Mouse (Mus musculus): Measurements from ENCODE around the gene Lonrf2.

DNA sequence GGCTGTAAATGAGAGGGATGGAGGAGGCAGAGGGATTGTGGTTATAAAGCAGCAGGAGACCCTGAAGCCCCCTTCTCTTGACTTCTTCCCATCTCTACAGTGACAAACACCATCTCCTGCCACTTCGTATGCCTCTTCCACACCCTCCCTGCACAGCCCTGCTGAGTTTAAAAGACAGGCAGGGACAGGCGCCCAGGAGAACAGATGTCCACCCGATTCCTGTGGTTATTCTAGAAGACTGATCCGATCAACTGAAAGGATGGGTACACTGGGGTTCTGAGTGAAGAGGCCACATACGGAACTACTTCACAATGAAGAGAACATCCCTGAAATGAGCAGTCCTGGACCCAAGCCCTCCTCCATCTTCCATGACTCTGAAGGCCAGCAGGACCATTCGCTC lies 35.3 kb upstream of the Lonrf2 start:
- no peak for TF ChIP-seq POLR2A (IDR thresholded peaks at IDR 0.05; ENCODE audit: insufficient read length, low read depth)
- no peak for TF ChIP-seq MAX (IDR thresholded peaks at IDR 0.05; ENCODE audit: low read depth)
- TF ChIP-seq E2F4 (IDR thresholded peaks at IDR 0.05; ENCODE audit: insufficient read depth), result no peak
- no peak for TF ChIP-seq USF1 (IDR thresholded peaks at IDR 0.05; ENCODE audit: low read depth)
- no peak for TF ChIP-seq POLR2AphosphoS2 (IDR thresholded peaks at IDR 0.05; ENCODE audit: insufficient read length, low read depth)
- no peak for TF ChIP-seq CEBPB (IDR thresholded peaks at IDR 0.05; ENCODE audit: insufficient read depth, poor library complexity, severe bottlenecking)
- TF ChIP-seq MYOG (IDR thresholded peaks at IDR 0.05; ENCODE audit: control insufficient read depth in 1 of 3, insufficient read depth in 1 of 3, insufficient read length in 2 of 3, low read depth in 2 of 3), result no peak
- no peak for TF ChIP-seq MYOD1 (IDR thresholded peaks at IDR 0.05; ENCODE audit: control insufficient read depth in 1 of 3, insufficient read length in 2 of 3, low read depth in 2 of 3)
- TF ChIP-seq REST (IDR thresholded peaks at IDR 0.05; ENCODE audit: insufficient read depth, insufficient read length), result no peak
- TF ChIP-seq TCF12 (IDR thresholded peaks at IDR 0.05; ENCODE audit: insufficient read depth, poor library complexity, severe bottlenecking), result no peak
- no peak for TF ChIP-seq SRF (IDR thresholded peaks at IDR 0.05; ENCODE audit: control insufficient read depth, insufficient read length, low read depth)

Measured in myocyte (in vitro differentiated cells).